Mouse (Mus musculus): ENCODE results near the gene 6430628N08Rik. TPM values are rescaled to one million over a fixed set of nuclear protein-coding genes. Genes with fewer than 3 reads are reported as not detected.

6430628N08Rik gene
- polyA plus RNA-seq, 2 experiments: not detected

GRCm38 (mm10) chr4:115869512-115870210 lies 20.8 kb upstream of the 6430628N08Rik start:
- Histone ChIP-seq H3K4me2 (ENCODE audit: low read depth) (no peak overlapping the region), H3K27ac (no peak overlapping the region), H3K27me3 (ENCODE audit: control insufficient read depth, insufficient read depth, low read length) (no peaks in the 10 kb centered on the region), H3K9ac (replicated peaks) (no peak overlapping the region), H3K36me3 (replicated peaks; ENCODE audit: control insufficient read depth, insufficient read depth, low read depth) (peaks cover 58% of the 10 kb centered on the region), H3K4me1 (replicated peaks; ENCODE audit: control insufficient read depth in 2 of 2, insufficient read depth in 2 of 2, low read length in 1 of 2) (no peaks in the 10 kb centered on the region), H3K9me3 (ENCODE audit: control insufficient read depth, low read length) (no peaks in the 10 kb centered on the region), H3K4me3 (ENCODE audit: insufficient read depth in 1 of 2, low read depth in 2 of 2, low read length in 2 of 2) (no peak overlapping the region)
- TF ChIP-seq CTCF (IDR thresholded peaks at IDR 0.05; ENCODE audit: low read depth): no peak
- no peak for TF ChIP-seq EP300 (IDR thresholded peaks at IDR 0.05; ENCODE audit: low read depth)
- 77% methylated on average over 16 of the region's 16 CpGs for WGBS (ENCODE audit: insufficient replicate concordance)
- no peak for DNase-seq (ENCODE audit: low read depth in 3 of 3, low spot score in 3 of 3)
- no peak for ATAC-seq (ENCODE audit: insufficient read depth)

GRCm38 (mm10) chr4:115873231-115873630 lies 17.2 kb upstream of the 6430628N08Rik start:
- Histone ChIP-seq H3K27me3 (ENCODE audit: control insufficient read depth, insufficient read depth, low read length) (no peaks in the 10 kb centered on the region), H3K9ac (replicated peaks) (no peak overlapping the region), H3K9me3 (ENCODE audit: control insufficient read depth, low read length) (no peaks in the 10 kb centered on the region), H3K27ac (no peak overlapping the region), H3K36me3 (replicated peaks; ENCODE audit: control insufficient read depth, insufficient read depth, low read depth) (peaks cover 63% of the 10 kb centered on the region), H3K4me1 (replicated peaks; ENCODE audit: control insufficient read depth in 2 of 2, insufficient read depth in 2 of 2, low read length in 1 of 2) (no peaks in the 10 kb centered on the region), H3K4me3 (ENCODE audit: insufficient read depth in 1 of 2, low read depth in 2 of 2, low read length in 2 of 2) (no peak overlapping the region), H3K4me2 (ENCODE audit: low read depth) (no peak overlapping the region)
- TF ChIP-seq CTCF (IDR thresholded peaks at IDR 0.05; ENCODE audit: low read depth) (no peak), EP300 (IDR thresholded peaks at IDR 0.05; ENCODE audit: low read depth) (no peak)
- WGBS (ENCODE audit: insufficient replicate concordance): 83% methylated on average over 3 of the region's 3 CpGs
- no peak for ATAC-seq (ENCODE audit: insufficient read depth)
- DNase-seq (ENCODE audit: low read depth in 3 of 3, low spot score in 3 of 3): no peak

GRCm38 (mm10) chr4:115878216-115878678 lies 12.2 kb upstream of the 6430628N08Rik start:
- H3K9ac ChIP-seq (replicated peaks): no peak overlapping the region
- H3K9me3 ChIP-seq (ENCODE audit: control insufficient read depth, low read length): no peaks in the 10 kb centered on the region
- no peak overlapping the region for H3K27ac ChIP-seq
- H3K4me1 ChIP-seq (replicated peaks; ENCODE audit: control insufficient read depth in 2 of 2, insufficient read depth in 2 of 2, low read length in 1 of 2): no peaks in the 10 kb centered on the region
- DNase-seq (ENCODE audit: low read depth in 3 of 3, low spot score in 3 of 3) (no peak), ATAC-seq (ENCODE audit: insufficient read depth) (no peak)
- TF ChIP-seq CTCF (IDR thresholded peaks at IDR 0.05; ENCODE audit: low read depth) (no peak), EP300 (IDR thresholded peaks at IDR 0.05; ENCODE audit: low read depth) (no peak)
- no peak overlapping the region for H3K4me2 ChIP-seq (ENCODE audit: low read depth)
- peaks cover 34% of the 10 kb centered on the region for H3K36me3 ChIP-seq (replicated peaks; ENCODE audit: control insufficient read depth, insufficient read depth, low read depth)
- H3K27me3 ChIP-seq (ENCODE audit: control insufficient read depth, insufficient read depth, low read length): no peaks in the 10 kb centered on the region
- WGBS (ENCODE audit: insufficient replicate concordance): 52% methylated on average over 11 of the region's 11 CpGs
- H3K4me3 ChIP-seq (ENCODE audit: insufficient read depth in 1 of 2, low read depth in 2 of 2, low read length in 2 of 2): no peak overlapping the region

- H3K27ac ChIP-seq: no peak overlapping the region
- H3K9ac ChIP-seq (replicated peaks): no peak overlapping the region
- H3K27me3 ChIP-seq (ENCODE audit: control insufficient read depth, insufficient read depth, low read length): no peaks in the 10 kb centered on the region
- H3K9me3 ChIP-seq (ENCODE audit: control insufficient read depth, low read length): no peaks in the 10 kb centered on the region
- H3K4me3 ChIP-seq (ENCODE audit: insufficient read depth in 1 of 2, low read depth in 2 of 2, low read length in 2 of 2): no peak overlapping the region
- TF ChIP-seq CTCF (IDR thresholded peaks at IDR 0.05; ENCODE audit: low read depth): no peak
- TF ChIP-seq EP300 (IDR thresholded peaks at IDR 0.05; ENCODE audit: low read depth): no peak
- H3K4me1 ChIP-seq (replicated peaks; ENCODE audit: control insufficient read depth in 2 of 2, insufficient read depth in 2 of 2, low read length in 1 of 2): no peaks in the 10 kb centered on the region
- no peak for DNase-seq (ENCODE audit: low read depth in 3 of 3, low spot score in 3 of 3)
- H3K4me2 ChIP-seq (ENCODE audit: low read depth): no peak overlapping the region
- 70% methylated on average over 9 of the region's 9 CpGs for WGBS (ENCODE audit: insufficient replicate concordance)
- no peak for ATAC-seq (ENCODE audit: insufficient read depth)
- peaks cover 28% of the 10 kb centered on the region for H3K36me3 ChIP-seq (replicated peaks; ENCODE audit: control insufficient read depth, insufficient read depth, low read depth)
Observed at GRCm38 (mm10) chr4:115878828-115879227, 11.6 kb upstream of the 6430628N08Rik start.

GRCm38 (mm10) chr4:115881183-115881582 lies 9.3 kb upstream of the 6430628N08Rik start:
- ATAC-seq (ENCODE audit: insufficient read depth): no peak
- Histone ChIP-seq H3K9me3 (ENCODE audit: control insufficient read depth, low read length) (no peaks in the 10 kb centered on the region), H3K4me1 (replicated peaks; ENCODE audit: control insufficient read depth in 2 of 2, insufficient read depth in 2 of 2, low read length in 1 of 2) (no peaks in the 10 kb centered on the region), H3K9ac (replicated peaks) (no peak overlapping the region), H3K4me3 (ENCODE audit: insufficient read depth in 1 of 2, low read depth in 2 of 2, low read length in 2 of 2) (no peak overlapping the region), H3K4me2 (ENCODE audit: low read depth) (no peak overlapping the region), H3K27ac (no peak overlapping the region), H3K36me3 (replicated peaks; ENCODE audit: control insufficient read depth, insufficient read depth, low read depth) (peaks cover 10% of the 10 kb centered on the region), H3K27me3 (ENCODE audit: control insufficient read depth, insufficient read depth, low read length) (no peaks in the 10 kb centered on the region)
- WGBS (ENCODE audit: insufficient replicate concordance): 31% methylated on average over 1 of the region's 1 CpGs
- no peak for DNase-seq (ENCODE audit: low read depth in 3 of 3, low spot score in 3 of 3)
- TF ChIP-seq EP300 (IDR thresholded peaks at IDR 0.05; ENCODE audit: low read depth): no peak
- no peak for TF ChIP-seq CTCF (IDR thresholded peaks at IDR 0.05; ENCODE audit: low read depth)
